Mouse (Mus musculus): ENCODE results near the gene Fam129b. TPM values are rescaled to one million over a fixed set of nuclear protein-coding genes. Genes with fewer than 3 reads are reported as not detected.

Fam129b gene
- polyA plus RNA-seq, 1 experiment from 2014 or later = 56.2 TPM

- no peak overlapping the region for H3K4me3 ChIP-seq (ENCODE audit: low read length)
- H3K9ac ChIP-seq (replicated peaks; ENCODE audit: low read length) = peak overlapping the region; percentile 58
- H3K27ac ChIP-seq (ENCODE audit: low read length) = peak overlapping the region; percentile 85
- WGBS = 32% methylated on average over 3 of the region's 3 CpGs
- peaks cover 36% of the 10 kb centered on the region for H3K36me3 ChIP-seq (ENCODE audit: insufficient read depth, low read length)
- no peak overlapping the region for H3K4me2 ChIP-seq (replicated peaks; ENCODE audit: low read depth, low read length)
- H3K9me3 ChIP-seq (ENCODE audit: low read length) = no peaks in the 10 kb centered on the region
- peaks cover 16% of the 10 kb centered on the region for H3K4me1 ChIP-seq (ENCODE audit: insufficient read depth, low read length)
- no peaks in the 10 kb centered on the region for H3K27me3 ChIP-seq (ENCODE audit: insufficient read depth, low read length)
- ATAC-seq (ENCODE audit: low FRiP score, low TSS enrichment) = peak; percentile 81
Measured at GRCm38 (mm10) chr2:32914896-32915295, 39.0 kb downstream of the Fam129b start.

- Histone ChIP-seq H3K9me3 (ENCODE audit: low read length) (no peaks in the 10 kb centered on the region), H3K4me1 (ENCODE audit: insufficient read depth, low read length) (peaks cover 16% of the 10 kb centered on the region), H3K36me3 (ENCODE audit: insufficient read depth, low read length) (peaks cover 41% of the 10 kb centered on the region), H3K27me3 (ENCODE audit: insufficient read depth, low read length) (no peaks in the 10 kb centered on the region), H3K4me2 (replicated peaks; ENCODE audit: low read depth, low read length) (no peak overlapping the region), H3K9ac (replicated peaks; ENCODE audit: low read length) (no peak overlapping the region), H3K27ac (ENCODE audit: low read length) (no peak overlapping the region), H3K4me3 (ENCODE audit: low read length) (no peak overlapping the region)
- 77% methylated on average over 11 of the region's 11 CpGs for WGBS
- no peak for ATAC-seq (ENCODE audit: low FRiP score, low TSS enrichment)
Measured at GRCm38 (mm10) chr2:32917526-32917925, 41.6 kb downstream of the Fam129b start.

- peaks cover 50% of the 10 kb centered on the region for H3K36me3 ChIP-seq (ENCODE audit: insufficient read depth, low read length)
- no peaks in the 10 kb centered on the region for H3K27me3 ChIP-seq (ENCODE audit: insufficient read depth, low read length)
- WGBS = 59% methylated on average over 9 of the region's 9 CpGs
- no peak for ATAC-seq (ENCODE audit: low FRiP score, low TSS enrichment)
- no peak overlapping the region for H3K9ac ChIP-seq (replicated peaks; ENCODE audit: low read length)
- H3K9me3 ChIP-seq (ENCODE audit: low read length) = no peaks in the 10 kb centered on the region
- peaks cover 16% of the 10 kb centered on the region for H3K4me1 ChIP-seq (ENCODE audit: insufficient read depth, low read length)
- H3K27ac ChIP-seq (ENCODE audit: low read length) = no peak overlapping the region
- H3K4me3 ChIP-seq (ENCODE audit: low read length) = no peak overlapping the region
- no peak overlapping the region for H3K4me2 ChIP-seq (replicated peaks; ENCODE audit: low read depth, low read length)
Measured at GRCm38 (mm10) chr2:32918391-32918790, 42.5 kb downstream of the Fam129b start.

GRCm38 (mm10) chr2:32921235-32921634 lies 45.3 kb downstream of the Fam129b start:
- Histone ChIP-seq H3K27me3 (ENCODE audit: insufficient read depth, low read length) (no peaks in the 10 kb centered on the region), H3K4me3 (ENCODE audit: low read length) (no peak overlapping the region), H3K4me2 (replicated peaks; ENCODE audit: low read depth, low read length) (no peak overlapping the region), H3K27ac (ENCODE audit: low read length) (no peak overlapping the region), H3K4me1 (ENCODE audit: insufficient read depth, low read length) (no peaks in the 10 kb centered on the region; the same call in 1 of the 2 replicates), H3K9ac (replicated peaks; ENCODE audit: low read length) (no peak overlapping the region), H3K36me3 (ENCODE audit: insufficient read depth, low read length) (peaks cover 57% of the 10 kb centered on the region), H3K9me3 (ENCODE audit: low read length) (no peaks in the 10 kb centered on the region)
- WGBS = 84% methylated on average over 7 of the region's 7 CpGs
- ATAC-seq (ENCODE audit: low FRiP score, low TSS enrichment) = no peak

GRCm38 (mm10) chr2:32921801-32922380 lies 46.0 kb downstream of the Fam129b start:
- Histone ChIP-seq H3K4me3 (ENCODE audit: low read length) (no peak overlapping the region), H3K27me3 (ENCODE audit: insufficient read depth, low read length) (no peaks in the 10 kb centered on the region), H3K4me1 (ENCODE audit: insufficient read depth, low read length) (no peaks in the 10 kb centered on the region; the same call in 1 of the 2 replicates), H3K9me3 (ENCODE audit: low read length) (no peaks in the 10 kb centered on the region), H3K27ac (ENCODE audit: low read length) (no peak overlapping the region), H3K4me2 (replicated peaks; ENCODE audit: low read depth, low read length) (no peak overlapping the region), H3K36me3 (ENCODE audit: insufficient read depth, low read length) (peaks cover 56% of the 10 kb centered on the region), H3K9ac (replicated peaks; ENCODE audit: low read length) (no peak overlapping the region)
- 94% methylated on average over 15 of the region's 15 CpGs for WGBS
- no peak for ATAC-seq (ENCODE audit: low FRiP score, low TSS enrichment)

- no peak overlapping the region for H3K4me2 ChIP-seq (replicated peaks; ENCODE audit: low read depth, low read length)
- no peaks in the 10 kb centered on the region for H3K4me1 ChIP-seq (ENCODE audit: insufficient read depth, low read length)
- no peak overlapping the region for H3K4me3 ChIP-seq (ENCODE audit: low read length)
- H3K27me3 ChIP-seq (ENCODE audit: insufficient read depth, low read length) = no peaks in the 10 kb centered on the region
- no peak overlapping the region for H3K9ac ChIP-seq (replicated peaks; ENCODE audit: low read length)
- H3K9me3 ChIP-seq (ENCODE audit: low read length) = no peaks in the 10 kb centered on the region
- WGBS = 92% methylated on average over 13 of the region's 13 CpGs
- H3K36me3 ChIP-seq (ENCODE audit: insufficient read depth, low read length) = peaks cover 56% of the 10 kb centered on the region
- no peak for ATAC-seq (ENCODE audit: low FRiP score, low TSS enrichment)
- H3K27ac ChIP-seq (ENCODE audit: low read length) = no peak overlapping the region
Measured at GRCm38 (mm10) chr2:32922564-32922963, 46.6 kb downstream of the Fam129b start.

GRCm38 (mm10) chr2:32923551-32924250 lies 47.8 kb downstream of the Fam129b start:
- Histone ChIP-seq H3K27ac (ENCODE audit: low read length) (no peak overlapping the region), H3K9ac (replicated peaks; ENCODE audit: low read length) (no peak overlapping the region), H3K4me1 (ENCODE audit: insufficient read depth, low read length) (no peaks in the 10 kb centered on the region), H3K9me3 (ENCODE audit: low read length) (no peaks in the 10 kb centered on the region), H3K36me3 (ENCODE audit: insufficient read depth, low read length) (peaks cover 56% of the 10 kb centered on the region), H3K4me2 (replicated peaks; ENCODE audit: low read depth, low read length) (no peak overlapping the region), H3K27me3 (ENCODE audit: insufficient read depth, low read length) (no peaks in the 10 kb centered on the region), H3K4me3 (ENCODE audit: low read length) (no peak overlapping the region)
- WGBS = 94% methylated on average over 24 of the region's 24 CpGs
- no peak for ATAC-seq (ENCODE audit: low FRiP score, low TSS enrichment)

- 67% methylated on average over 10 of the region's 10 CpGs for WGBS
Measured at GRCm38 (mm10) chr2:32924306-32924844, 48.5 kb downstream of the Fam129b start.

GRCm38 (mm10) chr2:32926330-32927075 lies 50.6 kb downstream of the Fam129b start:
- ATAC-seq (ENCODE audit: low FRiP score, low TSS enrichment) = no peak
- Histone ChIP-seq H3K36me3 (ENCODE audit: insufficient read depth, low read length) (peaks cover 35% of the 10 kb centered on the region), H3K9ac (replicated peaks; ENCODE audit: low read length) (no peak overlapping the region), H3K4me3 (ENCODE audit: low read length) (no peak overlapping the region), H3K4me2 (replicated peaks; ENCODE audit: low read depth, low read length) (no peak overlapping the region), H3K27ac (ENCODE audit: low read length) (no peak overlapping the region), H3K9me3 (ENCODE audit: low read length) (no peaks in the 10 kb centered on the region), H3K27me3 (ENCODE audit: insufficient read depth, low read length) (no peaks in the 10 kb centered on the region), H3K4me1 (ENCODE audit: insufficient read depth, low read length) (no peaks in the 10 kb centered on the region)
- 90% methylated on average over 12 of the region's 12 CpGs for WGBS

More at GRCm38 (mm10) chr2:32924306-32924844, 48.5 kb downstream of the Fam129b start:
- Histone ChIP-seq H3K9ac (replicated peaks; ENCODE audit: low read length) (no peak overlapping the region), H3K4me3 (ENCODE audit: low read length) (no peak overlapping the region), H3K4me2 (replicated peaks; ENCODE audit: low read depth, low read length) (no peak overlapping the region), H3K4me1 (ENCODE audit: insufficient read depth, low read length) (no peaks in the 10 kb centered on the region), H3K9me3 (ENCODE audit: low read length) (no peaks in the 10 kb centered on the region), H3K27ac (ENCODE audit: low read length) (no peak overlapping the region), H3K27me3 (ENCODE audit: insufficient read depth, low read length) (no peaks in the 10 kb centered on the region), H3K36me3 (ENCODE audit: insufficient read depth, low read length) (peaks cover 52% of the 10 kb centered on the region)
- ATAC-seq (ENCODE audit: low FRiP score, low TSS enrichment) = no peak

All from kidney, embryonic 16.5 days (tissue).